Mouse (Mus musculus) G1E (cell line): ENCODE results near the gene Dhx37. TPM values are rescaled to one million over a fixed set of nuclear protein-coding genes. Genes with fewer than 3 reads are reported as not detected.

Experiments
- ATAC-seq: 2 replicates; pipeline ENCODE4 v1.8.0; 2016; ENCODE audit warnings: mild to moderate bottlenecking; ENCODE audit not compliant: insufficient number of reproducible peaks, poor library complexity, low FRiP score, severe bottlenecking; ENCODE audit errors: extremely low read depth
- DNase-seq: peaks from one replicate; pipeline ENCODE4 v3.0.0; 2012; ENCODE audit warnings: low spot score
- H3K27me3 ChIP-seq: 2 replicates; pipeline ENCODE4 v1.6.1; 2012; ENCODE audit warnings: mild to moderate bottlenecking, low read length, inconsistent platforms; ENCODE audit not compliant: insufficient read depth
- H3K36me3 ChIP-seq: replicated peaks from 2 replicates; pipeline ENCODE3; 2012; ENCODE audit warnings: mild to moderate bottlenecking, inconsistent platforms
- H3K4me1 ChIP-seq: 2 replicates; pipeline ENCODE4 v1.6.1; 2012; ENCODE audit warnings: low read depth, low read length, inconsistent platforms, mixed read lengths; ENCODE audit not compliant: insufficient read depth
- H3K4me3 ChIP-seq: 2 replicates; pipeline ENCODE4 v1.5.1; 2012; ENCODE audit warnings: low read depth, mild to moderate bottlenecking, inconsistent platforms, low read length, moderate library complexity, mixed read lengths
- H3K9me3 ChIP-seq: replicated peaks from 2 replicates; pipeline ENCODE4 v1.6.1; 2012; ENCODE audit warnings: inconsistent platforms
- CTCF ChIP-seq: IDR thresholded peaks from 2 replicates; pipeline ENCODE4 v1.5.1; 2012; ENCODE audit warnings: low read depth, low read length, inconsistent platforms, mixed read lengths
- GATA1 ChIP-seq: IDR thresholded peaks from 2 replicates; pipeline ENCODE4 v1.6.1; 2012; ENCODE audit warnings: borderline replicate concordance, low read length, inconsistent platforms, mixed read lengths
- GATA2 ChIP-seq: IDR thresholded peaks from 2 replicates; pipeline ENCODE4 v1.6.1; 2012; ENCODE audit warnings: low read depth, low read length, inconsistent platforms, borderline replicate concordance
- POLR2AphosphoS5 ChIP-seq: IDR thresholded peaks from 2 replicates; pipeline ENCODE4 v1.6.1; 2012; ENCODE audit warnings: low read depth, low read length, inconsistent platforms; ENCODE audit not compliant: insufficient replicate concordance
- TAL1 ChIP-seq: conservative IDR thresholded peaks from 2 replicates; pipeline ENCODE4 v1.6.1; 2012; ENCODE audit warnings: low read depth, low read length, inconsistent platforms, mixed read lengths
- polyA plus RNA-seq: library from polyadenylated mRNA; stranded (reverse); fragments of >175 nt; gene quantifications from 2 replicates; pipeline ENCODE4 v1.2.3, GENCODE M21; 2012
- total RNA-seq, 2 experiments: library from RNA; stranded (forward) in 1 of 2; stranded (reverse) in 1 of 2; fragments of 200-1000 nt in 1 of 2; fragments of >200 nt in 1 of 2; fragmentation: Nextera tagmentation in 1 of 2; gene quantifications; 2 replicates each; pipeline ENCODE4 v1.2.3; 2014 to 2017

Gene Dhx37
- total and polyA plus RNA-seq, 3 experiments = 29.0 to 112 (median 32.2) TPM

DNA sequence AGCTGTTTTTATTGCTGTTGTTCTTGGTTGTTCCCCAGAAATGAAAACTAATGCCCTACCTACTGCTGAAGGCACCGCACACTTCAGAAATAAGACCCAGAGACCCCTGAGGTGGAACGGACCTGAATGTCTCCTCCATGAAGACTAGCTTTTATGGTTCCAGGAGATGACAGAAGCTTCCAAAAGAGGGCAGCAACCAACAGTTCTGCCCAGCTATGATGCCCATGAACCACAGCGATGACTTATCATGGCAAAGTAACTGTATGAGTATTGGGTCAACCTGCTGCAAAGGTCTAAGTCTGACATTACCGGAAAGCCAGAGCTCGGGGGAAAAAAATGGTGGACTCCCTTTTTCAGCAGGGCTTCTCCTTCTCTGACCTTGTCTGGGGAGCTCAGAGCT is 55.0 kb downstream of the Dhx37 start:
- Histone ChIP-seq H3K9me3 (peaks cover 1% of the 10 kb centered on the region; the same call in 1 of the 2 replicates), H3K4me3 (no peak overlapping the region), H3K27me3 (no peaks in the 10 kb centered on the region), H3K36me3 (peaks cover 22% of the 10 kb centered on the region), H3K4me1 (peaks cover 3% of the 10 kb centered on the region; the same call in 1 of the 2 replicates)
- ATAC-seq (no peak), DNase-seq (no peak)
- TF ChIP-seq TAL1 (no peak), POLR2AphosphoS5 (no peak), CTCF (no peak), GATA2 (no peak), GATA1 (no peak)

- DNase-seq (no peak), ATAC-seq (no peak)
- no peak overlapping the region for H3K4me3 ChIP-seq
- H3K9me3 ChIP-seq = peaks cover 6% of the 10 kb centered on the region; the same call in 1 of the 2 replicates
- H3K4me1 ChIP-seq = no peaks in the 10 kb centered on the region
- H3K27me3 ChIP-seq = no peaks in the 10 kb centered on the region
- TF ChIP-seq CTCF (no peak), GATA1 (no peak), TAL1 (no peak), GATA2 (no peak)
- peaks cover 7% of the 10 kb centered on the region for H3K36me3 ChIP-seq
Observed at GRCm38 (mm10) chr5:125377214-125377613, 56.7 kb downstream of the Dhx37 start.

GRCm38 (mm10) chr5:125375871-125376270 is 58.0 kb downstream of the Dhx37 start:
- no peaks in the 10 kb centered on the region for H3K36me3 ChIP-seq
- H3K4me3 ChIP-seq = no peak overlapping the region
- no peak for ATAC-seq
- H3K27me3 ChIP-seq = no peaks in the 10 kb centered on the region
- peaks cover 6% of the 10 kb centered on the region; the same call in 1 of the 2 replicates for H3K9me3 ChIP-seq
- no peak for DNase-seq
- H3K4me1 ChIP-seq = no peaks in the 10 kb centered on the region
- no peak for TF ChIP-seq GATA1

GRCm38 (mm10) chr5:125372027-125372426 is 61.9 kb downstream of the Dhx37 start:
- no peaks in the 10 kb centered on the region for H3K27me3 ChIP-seq
- H3K4me1 ChIP-seq = peaks cover 5% of the 10 kb centered on the region; the same call in 1 of the 2 replicates
- H3K36me3 ChIP-seq = no peaks in the 10 kb centered on the region
- ATAC-seq (no peak), DNase-seq (no peak)
- TF ChIP-seq CTCF (no peak), GATA2 (no peak), TAL1 (no peak), GATA1 (no peak), POLR2AphosphoS5 (no peak)
- H3K4me3 ChIP-seq = no peak overlapping the region
- H3K9me3 ChIP-seq = peaks cover 6% of the 10 kb centered on the region; the same call in 1 of the 2 replicates

- TF ChIP-seq CTCF (no peak), POLR2AphosphoS5 (no peak), GATA1 (no peak), GATA2 (no peak), TAL1 (no peak)
- no peaks in the 10 kb centered on the region for H3K36me3 ChIP-seq
- peaks cover 6% of the 10 kb centered on the region; the same call in 1 of the 2 replicates for H3K9me3 ChIP-seq
- no peak for ATAC-seq
- no peak overlapping the region for H3K4me3 ChIP-seq
- H3K27me3 ChIP-seq = no peaks in the 10 kb centered on the region
- peaks cover 5% of the 10 kb centered on the region; the same call in 1 of the 2 replicates for H3K4me1 ChIP-seq
- DNase-seq = no peak
Observed at GRCm38 (mm10) chr5:125370950-125371693, 62.8 kb downstream of the Dhx37 start.

DNA sequence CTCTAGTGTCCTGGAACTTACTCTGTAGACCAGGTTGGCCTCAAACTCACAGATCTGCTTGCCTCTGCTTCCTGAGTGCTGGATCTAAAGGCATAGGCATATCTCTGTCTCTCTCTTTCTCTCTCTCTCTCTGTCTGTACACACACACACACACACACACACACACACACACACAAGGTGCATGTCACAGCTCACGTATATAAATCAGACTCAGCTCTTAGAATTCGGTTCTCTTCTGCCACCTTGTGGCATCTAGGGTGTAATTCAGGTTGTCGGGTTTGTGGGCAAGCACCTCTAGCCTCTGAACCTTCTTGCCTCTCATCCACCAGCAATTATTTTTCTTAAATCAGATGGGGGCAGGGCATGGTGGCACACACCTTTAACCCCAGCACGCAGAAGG is 65.4 kb downstream of the Dhx37 start:
- H3K4me1 ChIP-seq = peaks cover 5% of the 10 kb centered on the region; the same call in 1 of the 2 replicates
- DNase-seq (peak; percentile 28), ATAC-seq (no peak)
- no peaks in the 10 kb centered on the region for H3K36me3 ChIP-seq
- no peak overlapping the region for H3K4me3 ChIP-seq
- no peaks in the 10 kb centered on the region; the same call in 1 of the 2 replicates for H3K27me3 ChIP-seq
- peaks cover 1% of the 10 kb centered on the region; the same call in 1 of the 2 replicates for H3K9me3 ChIP-seq
- TF ChIP-seq CTCF = peak; percentile 26; the same call in 1 of the 2 replicates
- no peak for TF ChIP-seq TAL1
- no peak for TF ChIP-seq GATA1
- TF ChIP-seq POLR2AphosphoS5 = no peak
